Mouse (Mus musculus): ENCODE data around the gene Epb41l1.

Gene Epb41l1

GRCm38 (mm10) chr2:156462154-156463029, 41.7 kb downstream of the Epb41l1 start:
- peak; percentile 90 for DNase-seq

- no peak for DNase-seq
Measured at GRCm38 (mm10) chr2:156464416-156464815, 43.7 kb downstream of the Epb41l1 start.

DNA sequence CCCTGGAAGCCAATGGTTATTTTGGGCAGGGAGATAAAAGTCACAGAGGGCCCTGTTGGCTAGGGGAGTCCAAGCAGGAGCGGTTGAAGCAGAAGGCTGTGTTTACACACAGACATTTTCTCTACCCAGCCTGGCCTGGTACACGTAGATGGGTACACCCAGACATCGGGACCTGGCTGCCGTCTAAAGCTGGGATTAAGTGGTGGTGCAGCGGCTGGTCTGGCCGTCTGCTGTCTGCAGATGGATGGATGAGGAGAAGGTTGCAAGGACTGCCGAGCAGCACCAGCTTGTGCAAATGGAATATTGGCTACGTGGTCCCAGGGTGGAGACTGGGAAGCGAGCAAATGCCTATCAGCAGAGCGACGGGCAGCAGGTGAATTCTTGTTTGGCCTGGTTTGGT, 46.8 kb downstream of the Epb41l1 start:
- peak; percentile 88 for DNase-seq

DNA sequence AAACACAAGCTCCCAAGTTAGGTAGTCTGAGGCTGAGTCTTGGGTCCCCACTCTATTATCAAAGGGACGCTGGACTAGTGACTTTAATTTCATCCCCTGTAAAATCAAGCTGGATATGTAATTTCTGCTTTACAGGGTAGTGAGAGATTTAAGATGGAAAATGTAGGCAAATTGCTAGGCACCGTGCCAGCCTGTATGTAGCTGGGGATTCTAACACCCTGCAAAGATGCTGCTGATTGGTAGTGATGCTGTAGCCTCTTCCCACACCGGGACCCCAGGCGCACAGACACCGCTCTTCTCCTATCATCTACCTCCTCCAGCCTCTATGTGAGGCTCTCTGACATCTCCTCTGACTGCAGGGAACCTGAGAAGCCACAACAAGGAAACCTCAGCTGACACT, 48.2 kb downstream of the Epb41l1 start:
- no peak for DNase-seq

- DNase-seq = peak; percentile 91
Measured at GRCm38 (mm10) chr2:156469508-156469907, 48.8 kb downstream of the Epb41l1 start.

DNA sequence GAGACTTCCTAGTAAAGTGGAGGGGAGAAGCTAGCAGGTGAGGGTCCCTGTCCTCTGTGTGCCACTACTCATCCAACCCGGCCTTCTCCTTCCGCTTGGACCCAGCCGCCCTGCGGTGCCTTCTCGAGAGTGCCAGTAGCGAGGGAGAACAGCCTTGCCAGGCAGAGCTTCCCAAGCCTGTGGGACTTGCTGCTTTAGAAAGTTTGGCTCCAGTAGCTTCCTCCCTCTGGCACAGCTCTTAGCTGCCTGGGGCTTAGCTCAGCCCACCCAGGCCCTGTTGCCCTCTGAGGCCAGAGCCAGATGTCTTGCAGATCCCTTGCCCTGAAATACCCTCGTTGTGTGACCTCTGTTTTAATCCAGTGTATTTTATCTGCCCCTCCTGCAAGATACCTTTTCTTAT, 50.2 kb downstream of the Epb41l1 start:
- DNase-seq = no peak

- no peak for DNase-seq
Measured at GRCm38 (mm10) chr2:156472336-156472735, 51.6 kb downstream of the Epb41l1 start.

DNA sequence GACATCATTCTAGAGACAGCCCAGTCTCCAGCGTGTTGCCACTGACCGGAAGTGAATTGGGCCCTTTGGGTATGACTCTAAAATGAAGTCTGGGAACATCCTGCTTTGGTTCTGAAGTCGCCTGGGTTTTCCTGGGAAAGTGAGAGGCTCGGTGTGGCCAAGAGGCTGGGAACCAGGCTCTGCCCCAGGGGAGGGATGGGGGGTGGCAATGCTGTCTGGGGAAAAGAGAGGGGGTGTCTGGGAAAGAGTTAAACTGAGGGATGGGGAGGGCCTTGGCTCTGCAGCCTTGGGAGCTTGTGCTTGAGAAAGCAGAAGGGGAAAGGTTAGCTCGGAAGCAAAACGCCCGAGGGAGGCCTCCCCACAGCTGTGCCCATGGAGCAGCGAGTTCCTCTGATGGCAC, 53.0 kb downstream of the Epb41l1 start:
- DNase-seq = peak; percentile 98

- DNase-seq = no peak
Measured at GRCm38 (mm10) chr2:156474111-156474510, 53.4 kb downstream of the Epb41l1 start.

- no peak for DNase-seq
Measured at GRCm38 (mm10) chr2:156474891-156475284, 54.2 kb downstream of the Epb41l1 start.

- peak; percentile 98 for DNase-seq
Measured at GRCm38 (mm10) chr2:156475285-156476110, 54.8 kb downstream of the Epb41l1 start.

- DNase-seq = no peak
Measured at GRCm38 (mm10) chr2:156476111-156476747, 55.5 kb downstream of the Epb41l1 start.

DNA sequence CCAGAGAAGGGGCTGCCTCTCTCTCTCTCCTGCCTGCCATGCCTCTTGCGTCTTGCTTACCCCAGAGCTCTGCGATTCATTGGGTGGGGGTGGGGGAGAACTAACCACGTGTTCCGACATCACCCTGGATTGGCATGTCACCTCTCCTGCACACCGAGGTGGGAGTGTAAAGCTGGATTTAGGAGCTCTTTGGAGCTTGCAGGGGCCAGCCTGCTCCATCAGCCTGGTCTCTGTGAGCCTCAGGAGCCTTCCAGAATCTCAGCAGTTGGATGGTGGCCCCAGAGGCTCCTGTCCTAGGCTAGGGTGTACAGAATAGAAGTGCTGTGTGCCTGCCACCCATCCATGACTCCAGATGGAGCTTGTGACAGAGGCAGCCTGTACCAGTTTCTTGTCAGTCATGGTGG, 56.0 kb downstream of the Epb41l1 start:
- DNase-seq = no peak

GRCm38 (mm10) chr2:156478046-156478690, 57.5 kb downstream of the Epb41l1 start:
- DNase-seq = no peak

DNA sequence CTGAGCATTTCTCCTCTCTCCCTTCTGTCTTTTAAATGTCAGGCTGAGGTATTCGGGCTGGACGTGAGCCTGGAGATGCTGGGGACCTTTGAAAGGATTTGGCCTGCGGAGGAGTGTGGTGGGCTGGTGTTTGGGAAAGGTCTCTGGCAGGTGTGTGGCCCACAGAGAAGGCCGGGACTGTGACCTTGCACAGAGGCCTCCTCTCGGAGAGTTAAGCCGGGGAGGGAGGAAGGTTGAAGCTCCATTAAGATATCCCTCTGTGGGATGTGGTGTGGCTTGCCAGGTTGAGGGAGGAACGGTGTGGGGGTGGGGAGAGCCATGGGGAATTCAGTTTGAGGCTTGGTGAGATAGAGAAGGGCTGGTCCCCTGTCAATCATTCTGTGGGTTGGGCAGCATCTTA, 59.1 kb downstream of the Epb41l1 start:
- no peak for DNase-seq

DNA sequence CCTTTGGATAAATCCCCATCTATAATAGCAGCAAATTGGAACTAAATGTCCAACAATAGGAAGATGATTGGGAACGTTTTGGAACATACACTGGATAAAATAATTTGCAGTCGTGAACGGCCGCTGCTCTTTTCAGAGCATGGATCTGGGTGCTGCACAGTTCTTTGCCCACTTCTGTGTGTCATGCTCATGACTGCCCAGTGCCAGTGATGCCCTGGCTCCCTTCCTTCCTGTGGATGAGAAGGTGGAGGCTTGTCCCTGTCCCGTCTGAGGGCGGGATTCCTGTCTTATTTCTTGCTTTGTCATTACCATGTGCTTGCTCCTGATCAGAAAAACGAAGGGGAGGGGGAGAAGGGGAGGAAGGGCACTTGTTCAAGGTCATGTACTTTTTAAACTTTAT, 59.6 kb downstream of the Epb41l1 start:
- DNase-seq = no peak

DNA sequence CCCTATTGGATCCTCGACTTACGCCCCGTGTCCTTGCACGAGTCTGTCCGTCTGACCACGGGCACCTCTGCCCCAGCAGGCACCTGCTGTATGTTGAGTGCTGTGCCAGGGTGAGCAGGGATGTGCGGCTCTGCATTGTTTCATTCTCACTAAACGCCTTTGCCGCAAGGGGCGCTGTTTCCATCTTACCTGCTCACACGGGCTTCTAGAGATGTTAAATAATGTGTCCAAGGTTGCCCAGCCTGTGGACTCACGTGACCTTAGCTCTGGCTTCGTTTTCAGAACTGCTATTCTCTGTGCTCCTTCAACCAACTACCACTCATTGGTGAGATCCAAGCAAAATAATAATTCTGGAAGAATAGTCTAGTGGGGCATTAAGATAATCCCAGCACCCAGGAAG, 61.6 kb downstream of the Epb41l1 start:
- DNase-seq = peak; percentile 93

DNA sequence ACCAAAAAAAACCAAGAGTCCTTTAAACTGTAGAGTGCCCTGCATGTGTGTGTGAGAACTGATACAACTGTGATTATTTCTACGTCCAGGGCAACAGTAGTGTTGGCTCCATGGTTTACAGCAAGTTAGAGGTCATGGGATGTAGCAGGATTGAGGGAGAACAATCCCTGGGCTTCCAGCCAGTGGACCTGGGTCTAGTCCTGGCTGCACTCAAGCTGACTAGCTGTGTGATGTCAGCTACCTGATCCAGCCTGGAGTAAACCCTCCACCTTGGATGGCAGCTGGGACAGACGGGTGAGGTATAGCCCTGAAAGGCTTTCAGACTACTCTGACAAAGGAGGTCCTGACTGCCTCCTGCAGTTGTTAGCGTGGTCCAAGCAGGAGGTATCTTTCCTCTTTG, 62.1 kb downstream of the Epb41l1 start:
- no peak for DNase-seq

DNA sequence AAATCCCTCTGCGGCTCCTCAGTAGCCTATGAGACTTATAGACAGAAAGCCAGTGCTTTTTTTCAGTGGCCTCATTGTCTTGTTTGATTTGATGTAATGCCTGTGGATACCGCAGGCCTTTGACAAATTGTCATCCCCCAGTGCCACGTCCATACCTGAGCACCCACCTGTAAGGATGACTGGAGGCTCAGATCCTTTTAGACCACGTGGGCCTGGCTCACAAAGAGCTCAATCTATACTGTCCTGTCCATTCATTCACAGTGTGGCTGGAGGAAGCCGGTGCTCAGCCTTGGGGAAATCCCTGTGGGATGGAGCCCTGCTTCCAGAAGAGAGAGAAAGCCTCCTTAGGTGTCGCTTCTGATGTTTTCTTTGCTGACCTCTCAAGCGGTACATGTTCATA, 62.5 kb downstream of the Epb41l1 start:
- DNase-seq = no peak

- DNase-seq = peak; percentile 87
Measured at GRCm38 (mm10) chr2:156486086-156486751, 65.5 kb downstream of the Epb41l1 start.

GRCm38 (mm10) chr2:156487589-156488160, 67.0 kb downstream of the Epb41l1 start:
- DNase-seq = peak; percentile 95

Measured in heart, adult 11 months (tissue).